Mouse (Mus musculus) C2C12 (cell line): ENCODE results near the gene Enoph1.

Experiments used
- CTCF ChIP-seq: IDR thresholded peaks from one replicate; pipeline ENCODE4 v1.5.1; 2011; ENCODE audit not compliant: control insufficient read depth, insufficient read depth, insufficient read length
- FOSL1 ChIP-seq: IDR thresholded peaks from one replicate; pipeline ENCODE4 v1.8.0; 2011; ENCODE audit warnings: mild to moderate bottlenecking, low read length; ENCODE audit not compliant: poor library complexity, insufficient read depth, severe bottlenecking
- MYOD1 ChIP-seq: IDR thresholded peaks from one replicate; pipeline ENCODE4 v1.6.1; 2011; ENCODE audit warnings: low read depth; ENCODE audit not compliant: control insufficient read depth, insufficient read length

DNA sequence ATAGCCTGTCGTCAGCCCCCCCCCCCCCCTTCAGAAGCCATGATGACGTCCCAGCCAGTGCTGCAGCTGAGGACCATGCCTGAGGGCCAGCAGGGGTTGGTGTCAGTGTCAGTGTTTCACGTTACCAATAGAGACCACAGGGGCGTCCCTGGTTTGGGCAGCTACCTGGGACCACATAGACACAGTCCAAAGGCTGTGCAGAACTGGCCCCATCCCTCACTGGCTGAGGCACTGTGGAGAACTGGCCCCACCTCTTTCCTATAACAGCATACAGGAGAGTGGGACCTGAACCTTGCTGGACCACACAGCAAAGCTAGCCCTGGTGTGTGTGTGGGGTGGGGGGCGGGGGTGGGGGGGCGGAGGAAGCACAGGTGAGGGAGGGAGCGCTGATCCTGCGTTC lies 39.3 kb upstream of the Enoph1 start:
- TF ChIP-seq CTCF = no peak
- TF ChIP-seq FOSL1 = no peak
- no peak for TF ChIP-seq MYOD1
